Mouse (Mus musculus) forebrain, embryonic 15.5 days (tissue): Measurements from ENCODE around the gene Hivep2. TPM values are rescaled to one million over a fixed set of nuclear protein-coding genes. Genes with fewer than 3 reads are reported as not detected.
A peak's percentile ranks its signal among the peaks of the same experiment; 100 is the strongest.

ENCODE experiments used
- ATAC-seq: fragments of 200-750 bp; cut with Nextera tagmentation; replicated peaks from 2 replicates; pipeline ENCODE4 v1.8.0; 2017; ENCODE audit warnings: mild to moderate bottlenecking, moderate TSS enrichment, moderate library complexity
- H3K27ac ChIP-seq: fragments of 300-500 bp; sonication (generic); replicated peaks from 2 replicates; pipeline ENCODE4 v1.5.1; 2015; ENCODE audit warnings: mild to moderate bottlenecking, inconsistent platforms
- H3K27me3 ChIP-seq: fragments of 300-500 bp; sonication (generic); 2 replicates; pipeline ENCODE4 v1.6.1; 2015; ENCODE audit warnings: inconsistent platforms
- H3K36me3 ChIP-seq: fragments of 300-500 bp; sonication (generic); 2 replicates; pipeline ENCODE4 v1.6.1; 2015; ENCODE audit warnings: mild to moderate bottlenecking, inconsistent platforms
- H3K4me1 ChIP-seq: fragments of 300-500 bp; sonication (generic); 2 replicates; pipeline ENCODE4 v1.6.1; 2015; ENCODE audit warnings: inconsistent platforms
- H3K4me2 ChIP-seq: fragments of 300-500 bp; sonication (generic); replicated peaks from 2 replicates; pipeline ENCODE4 v1.6.1; 2015; ENCODE audit warnings: mild to moderate bottlenecking, inconsistent platforms
- H3K4me3 ChIP-seq: fragments of 300-500 bp; sonication (generic); 2 replicates; pipeline ENCODE4 v1.5.1; 2015; ENCODE audit warnings: mild to moderate bottlenecking, inconsistent platforms
- H3K9ac ChIP-seq: fragments of 300-500 bp; sonication (generic); replicated peaks from 2 replicates; pipeline ENCODE4 v1.6.1; 2015; ENCODE audit warnings: mild to moderate bottlenecking, inconsistent platforms
- H3K9me3 ChIP-seq: fragments of 300-500 bp; sonication (generic); 2 replicates; pipeline ENCODE4 v1.6.1; 2016; ENCODE audit warnings: inconsistent platforms
- WGBS: fragments of 180-500 bp; shearing (Covaris S2); methylation state at CpG from one replicate; pipeline ENCODE4 v1.1.7; 2015; ENCODE audit warnings: mixed read lengths; 5-methylcytosine and 5-hydroxymethylcytosine counted together
- polyA plus RNA-seq: library from polyadenylated mRNA; unstranded; fragments of >200 nt; fragmentation: Nextera tagmentation; extraction: Ambion mirVana; gene quantifications from 2 replicates; pipeline ENCODE4 v1.2.1, GENCODE M21; 2015

Hivep2 gene
- polyA plus RNA-seq, 1 experiment from 2014 or later, result 27.1 TPM

DNA sequence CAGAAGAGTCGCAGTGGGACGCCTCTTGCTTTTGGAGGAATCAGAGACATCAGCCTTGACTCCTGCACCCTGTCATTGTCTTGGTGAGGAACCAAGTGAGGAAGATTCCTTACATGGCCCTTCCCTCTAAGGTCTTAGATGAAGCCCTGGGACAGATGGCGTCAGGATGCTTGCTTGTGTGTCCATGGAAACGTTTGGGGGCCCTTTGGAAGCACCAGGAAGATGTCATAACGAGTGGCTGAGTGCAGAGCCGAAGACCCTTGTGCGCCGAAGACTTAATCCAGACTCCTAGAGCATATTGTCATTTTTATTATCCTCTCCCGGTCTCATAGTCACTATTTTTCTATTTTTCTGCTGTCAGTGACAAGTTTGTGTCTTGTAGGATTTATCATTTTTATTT lies 111.0 kb downstream of the Hivep2 start:
- Histone ChIP-seq H3K4me2 (no peak overlapping the region), H3K4me3 (no peak overlapping the region), H3K4me1 (peaks cover 8% of the 10 kb centered on the region), H3K36me3 (no peaks in the 10 kb centered on the region), H3K27ac (no peak overlapping the region), H3K9ac (no peak overlapping the region), H3K9me3 (no peaks in the 10 kb centered on the region), H3K27me3 (no peaks in the 10 kb centered on the region)
- ATAC-seq, result no peak
- WGBS, result 76% methylated on average over 9 of the region's 9 CpGs

DNA sequence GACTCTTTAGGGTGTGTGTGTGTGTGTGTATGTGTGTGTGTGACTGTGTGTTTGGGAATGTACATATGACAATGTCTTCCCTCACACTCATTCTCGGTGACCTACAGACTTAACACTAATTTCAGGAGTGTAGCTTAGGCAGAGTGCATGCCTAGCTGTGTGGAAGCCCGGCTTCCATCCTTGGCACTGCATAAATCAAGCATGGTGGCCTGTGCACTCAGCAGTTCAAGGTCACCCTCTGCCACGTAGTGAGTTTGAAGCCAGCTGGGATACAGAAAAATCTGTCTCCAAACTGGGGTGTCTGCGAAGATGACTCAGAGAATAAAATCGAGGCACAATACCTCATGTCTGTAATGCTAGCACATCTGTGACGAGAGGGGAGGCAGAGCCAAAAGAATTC lies 115.0 kb downstream of the Hivep2 start:
- no peak overlapping the region for H3K9ac ChIP-seq
- H3K9me3 ChIP-seq, result no peaks in the 10 kb centered on the region
- ATAC-seq, result no peak
- H3K36me3 ChIP-seq, result no peaks in the 10 kb centered on the region
- no peaks in the 10 kb centered on the region for H3K27me3 ChIP-seq
- no peak overlapping the region for H3K4me2 ChIP-seq
- H3K4me3 ChIP-seq, result no peak overlapping the region
- WGBS, result 73% methylated on average over 6 of the region's 6 CpGs
- 0 out of 2 replicates have a peak overlapping the region, but pooled peaks have one; percentile 24 for H3K27ac ChIP-seq
- H3K4me1 ChIP-seq, result peaks cover 23% of the 10 kb centered on the region

DNA sequence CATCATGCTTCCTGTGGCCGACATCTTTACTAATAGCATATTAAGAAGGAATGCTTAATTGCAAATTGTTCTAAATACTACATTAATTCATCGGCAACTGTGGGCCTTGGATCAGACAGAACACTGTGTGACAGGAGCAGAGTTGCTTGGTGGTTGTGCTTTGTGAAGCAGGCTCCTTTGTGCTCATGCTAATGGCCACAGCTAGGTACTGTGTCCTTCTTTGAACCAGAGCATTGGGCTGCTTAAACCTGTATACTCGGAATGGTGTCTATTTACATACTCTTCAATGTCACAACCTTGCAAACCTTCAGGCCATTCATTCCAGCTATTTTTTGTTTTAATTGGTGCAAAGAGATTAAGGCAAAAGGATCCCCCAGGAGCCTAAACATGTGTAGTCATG lies 115.9 kb downstream of the Hivep2 start:
- Histone ChIP-seq H3K36me3 (no peaks in the 10 kb centered on the region), H3K4me2 (no peak overlapping the region), H3K4me1 (peaks cover 26% of the 10 kb centered on the region), H3K4me3 (no peak overlapping the region), H3K27ac (peak overlapping the region; percentile 70), H3K9ac (no peak overlapping the region), H3K9me3 (no peaks in the 10 kb centered on the region), H3K27me3 (no peaks in the 10 kb centered on the region)
- WGBS, result 20% methylated on average over 3 of the region's 3 CpGs
- peak; percentile 60 for ATAC-seq

- Histone ChIP-seq H3K4me1 (peaks cover 26% of the 10 kb centered on the region), H3K4me2 (no peak overlapping the region), H3K27ac (peak overlapping the region; percentile 70), H3K36me3 (no peaks in the 10 kb centered on the region), H3K4me3 (no peak overlapping the region), H3K27me3 (no peaks in the 10 kb centered on the region), H3K9me3 (no peaks in the 10 kb centered on the region), H3K9ac (no peak overlapping the region)
- WGBS, result 32% methylated on average over 3 of the region's 3 CpGs
- peak; percentile 79 for ATAC-seq
Observed at GRCm38 (mm10) chr10:14082275-14082674, 116.4 kb downstream of the Hivep2 start.

DNA sequence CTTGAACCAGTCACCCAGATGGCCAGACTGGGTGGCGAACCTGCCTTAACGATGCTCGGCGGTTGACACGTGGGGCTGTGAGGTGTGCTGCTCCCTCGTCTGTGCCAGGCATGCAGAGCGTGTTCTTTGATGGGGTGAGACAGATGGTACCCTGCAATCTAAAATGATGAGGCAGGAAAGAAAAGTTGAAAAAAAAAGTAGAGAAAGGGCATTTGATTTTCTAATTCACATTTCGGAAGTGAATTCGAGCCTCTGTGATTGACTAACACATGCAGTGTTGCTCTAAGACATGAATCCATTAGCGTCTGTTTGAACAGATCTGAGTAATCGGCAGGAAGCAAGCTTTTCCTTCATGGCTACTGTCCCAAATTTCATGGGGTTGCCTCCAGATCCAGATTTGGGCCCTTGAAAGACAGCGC lies 119.4 kb downstream of the Hivep2 start:
- no peak overlapping the region for H3K4me2 ChIP-seq
- peak; percentile 75 for ATAC-seq
- H3K9me3 ChIP-seq, result no peaks in the 10 kb centered on the region
- no peak overlapping the region for H3K4me3 ChIP-seq
- H3K27ac ChIP-seq, result peak overlapping the region; percentile 76
- no peaks in the 10 kb centered on the region for H3K36me3 ChIP-seq
- H3K4me1 ChIP-seq, result peaks cover 29% of the 10 kb centered on the region
- WGBS, result 58% methylated on average over 12 of the region's 12 CpGs
- H3K9ac ChIP-seq, result no peak overlapping the region
- H3K27me3 ChIP-seq, result no peaks in the 10 kb centered on the region

GRCm38 (mm10) chr10:14085882-14086515 lies 120.1 kb downstream of the Hivep2 start:
- Histone ChIP-seq H3K4me3 (no peak overlapping the region), H3K36me3 (no peaks in the 10 kb centered on the region), H3K27ac (peak overlapping the region; percentile 76), H3K27me3 (no peaks in the 10 kb centered on the region), H3K4me2 (no peak overlapping the region), H3K9ac (no peak overlapping the region), H3K9me3 (no peaks in the 10 kb centered on the region), H3K4me1 (peaks cover 29% of the 10 kb centered on the region)
- 83% methylated on average over 10 of the region's 10 CpGs for WGBS
- no peak for ATAC-seq

DNA sequence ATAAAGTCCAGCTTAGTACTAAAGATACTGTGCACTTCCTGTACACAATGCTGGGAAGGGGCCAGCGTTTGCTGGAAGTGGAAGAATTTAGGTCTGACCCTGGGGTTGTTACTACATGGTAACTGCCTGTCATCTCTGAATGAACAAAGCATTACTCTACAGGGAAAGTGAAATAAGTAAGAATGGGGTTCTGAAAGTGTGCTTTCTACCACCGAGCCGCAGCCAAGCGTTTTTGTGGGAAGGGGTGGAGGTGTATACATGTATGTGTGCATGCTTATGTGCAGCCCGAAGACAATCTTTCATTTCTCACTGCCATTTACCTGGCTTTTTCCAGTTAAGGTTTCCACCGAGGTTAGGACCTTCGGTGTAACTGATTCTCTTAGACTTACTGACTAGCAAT lies 121.4 kb downstream of the Hivep2 start:
- H3K27ac ChIP-seq, result no peak overlapping the region
- H3K9me3 ChIP-seq, result no peaks in the 10 kb centered on the region
- no peak overlapping the region for H3K9ac ChIP-seq
- no peak for ATAC-seq
- H3K4me2 ChIP-seq, result no peak overlapping the region
- 87% methylated on average over 7 of the region's 7 CpGs for WGBS
- H3K4me3 ChIP-seq, result no peak overlapping the region
- no peaks in the 10 kb centered on the region for H3K27me3 ChIP-seq
- no peaks in the 10 kb centered on the region for H3K36me3 ChIP-seq
- H3K4me1 ChIP-seq, result peaks cover 22% of the 10 kb centered on the region

- H3K4me1 ChIP-seq, result peaks cover 16% of the 10 kb centered on the region
- no peak overlapping the region for H3K4me2 ChIP-seq
- no peak overlapping the region for H3K9ac ChIP-seq
- no peaks in the 10 kb centered on the region for H3K9me3 ChIP-seq
- H3K4me3 ChIP-seq, result no peak overlapping the region
- 45% methylated on average over 9 of the region's 9 CpGs for WGBS
- H3K27me3 ChIP-seq, result no peaks in the 10 kb centered on the region
- no peak for ATAC-seq
- H3K36me3 ChIP-seq, result no peaks in the 10 kb centered on the region
- H3K27ac ChIP-seq, result no peak overlapping the region
Observed at GRCm38 (mm10) chr10:14089488-14089887, 123.6 kb downstream of the Hivep2 start.

DNA sequence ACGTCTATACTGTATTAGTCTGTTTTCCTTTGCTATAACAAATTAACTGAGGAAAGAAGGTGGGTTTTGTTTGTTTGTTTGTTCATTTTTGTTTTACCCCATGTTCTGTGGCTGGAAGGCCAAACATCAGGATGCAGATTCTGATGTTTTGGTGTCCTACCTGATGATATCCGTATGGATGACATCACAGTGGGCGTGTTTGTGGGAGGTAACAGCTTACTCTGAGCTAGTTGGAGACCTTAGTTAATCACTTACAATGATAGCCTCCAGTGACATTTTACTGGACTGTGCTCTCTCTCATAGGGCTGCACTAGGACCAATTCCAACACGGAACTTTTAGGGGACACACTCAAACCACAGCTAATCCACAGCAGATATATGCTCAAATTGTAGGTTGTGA lies 128.2 kb downstream of the Hivep2 start:
- Histone ChIP-seq H3K27me3 (no peaks in the 10 kb centered on the region), H3K9me3 (no peaks in the 10 kb centered on the region), H3K36me3 (no peaks in the 10 kb centered on the region), H3K4me2 (no peak overlapping the region), H3K9ac (no peak overlapping the region), H3K27ac (no peak overlapping the region), H3K4me1 (peaks cover 1% of the 10 kb centered on the region; the same call in 1 of the 2 replicates), H3K4me3 (no peak overlapping the region)
- ATAC-seq, result no peak
- WGBS, result 92% methylated on average over 4 of the region's 4 CpGs

GRCm38 (mm10) chr10:14096045-14096444 lies 130.2 kb downstream of the Hivep2 start:
- H3K9me3 ChIP-seq, result no peaks in the 10 kb centered on the region
- H3K4me3 ChIP-seq, result no peak overlapping the region
- ATAC-seq, result no peak
- H3K4me2 ChIP-seq, result no peak overlapping the region
- no peaks in the 10 kb centered on the region for H3K36me3 ChIP-seq
- H3K4me1 ChIP-seq, result no peaks in the 10 kb centered on the region
- H3K27ac ChIP-seq, result no peak overlapping the region
- no peaks in the 10 kb centered on the region for H3K27me3 ChIP-seq
- no peak overlapping the region for H3K9ac ChIP-seq
- WGBS, result 88% methylated on average over 3 of the region's 3 CpGs

DNA sequence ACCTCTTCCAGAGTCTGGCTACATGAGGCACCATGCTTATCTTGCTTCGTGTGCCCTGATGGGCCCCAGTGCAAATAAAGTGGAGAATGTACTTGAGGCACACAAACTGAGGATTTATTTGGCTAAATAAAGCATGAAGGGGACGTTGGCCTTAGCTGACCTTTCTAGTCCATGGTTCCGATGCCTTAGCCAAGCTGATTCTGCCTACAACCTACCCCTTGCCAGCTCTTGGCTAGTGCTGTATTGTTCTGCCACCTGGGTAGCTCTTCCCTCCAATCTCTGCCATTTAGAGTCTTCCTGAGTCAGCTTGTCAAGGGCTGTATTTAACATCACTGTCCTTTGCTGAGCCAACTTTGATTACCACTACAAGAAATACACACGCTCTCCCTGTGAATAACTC lies 133.3 kb downstream of the Hivep2 start:
- no peaks in the 10 kb centered on the region for H3K4me1 ChIP-seq

GRCm38 (mm10) chr10:14100041-14100440 lies 134.2 kb downstream of the Hivep2 start:
- no peak overlapping the region for H3K9ac ChIP-seq
- no peak for ATAC-seq
- H3K27ac ChIP-seq, result no peak overlapping the region
- no peaks in the 10 kb centered on the region for H3K36me3 ChIP-seq
- H3K9me3 ChIP-seq, result no peaks in the 10 kb centered on the region
- no peaks in the 10 kb centered on the region for H3K4me1 ChIP-seq
- H3K4me3 ChIP-seq, result no peak overlapping the region
- 93% methylated on average over 8 of the region's 8 CpGs for WGBS
- no peaks in the 10 kb centered on the region for H3K27me3 ChIP-seq
- no peak overlapping the region for H3K4me2 ChIP-seq

More for the DNA sequence above, 133.3 kb downstream of the Hivep2 start:
- H3K4me3 ChIP-seq, result no peak overlapping the region
- H3K27ac ChIP-seq, result no peak overlapping the region
- no peak overlapping the region for H3K9ac ChIP-seq
- H3K36me3 ChIP-seq, result no peaks in the 10 kb centered on the region
- no peak for ATAC-seq
- H3K9me3 ChIP-seq, result no peaks in the 10 kb centered on the region
- H3K4me2 ChIP-seq, result no peak overlapping the region
- 84% methylated on average over 4 of the region's 4 CpGs for WGBS
- H3K27me3 ChIP-seq, result no peaks in the 10 kb centered on the region

DNA sequence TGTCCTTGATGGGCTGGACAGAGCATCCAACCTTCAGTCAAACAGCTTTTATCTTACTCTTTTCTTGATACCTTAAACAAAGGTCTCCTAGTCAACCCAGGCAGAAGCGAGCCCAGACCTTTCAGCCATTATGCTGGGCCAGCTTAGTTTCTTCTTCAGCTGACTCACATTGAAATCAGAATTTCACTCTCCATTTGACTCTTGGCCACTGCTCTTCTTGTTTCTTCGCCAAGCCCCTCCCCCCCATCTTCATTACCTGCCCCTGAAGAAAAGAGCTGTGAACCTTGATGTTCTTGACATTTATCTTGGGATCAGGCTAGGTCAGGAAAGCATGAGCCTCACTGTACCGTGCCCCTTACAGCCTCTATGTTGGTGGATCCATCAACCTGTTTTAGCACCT lies 135.0 kb downstream of the Hivep2 start:
- Histone ChIP-seq H3K27me3 (no peaks in the 10 kb centered on the region), H3K9ac (no peak overlapping the region), H3K4me2 (no peak overlapping the region), H3K4me1 (no peaks in the 10 kb centered on the region), H3K27ac (no peak overlapping the region), H3K4me3 (no peak overlapping the region), H3K9me3 (no peaks in the 10 kb centered on the region), H3K36me3 (no peaks in the 10 kb centered on the region)
- 0 out of 2 replicates have a peak, but pooled peaks have one; percentile 20 for ATAC-seq
- 84% methylated on average over 3 of the region's 3 CpGs for WGBS
